Mouse (Mus musculus) hindbrain, embryonic 15.5 days (tissue): ENCODE data around the gene Crip1. TPM values are rescaled to one million over a fixed set of nuclear protein-coding genes. Genes with fewer than 3 reads are reported as not detected.

Experiments
- ATAC-seq: fragments of 200-750 bp; cut with Nextera tagmentation; 2 replicates; pipeline ENCODE4 v1.8.0; 2017; ENCODE audit warnings: low read depth, moderate number of reproducible peaks, moderate TSS enrichment; ENCODE audit not compliant: low FRiP score
- H3K27ac ChIP-seq: fragments of 300-500 bp; sonication (generic); replicated peaks from 2 replicates; pipeline ENCODE4 v1.5.1; 2015; ENCODE audit warnings: mild to moderate bottlenecking, inconsistent platforms
- H3K27me3 ChIP-seq: fragments of 300-500 bp; sonication (generic); 2 replicates; pipeline ENCODE4 v1.6.1; 2015; ENCODE audit warnings: control low read depth, inconsistent platforms
- H3K36me3 ChIP-seq: fragments of 300-500 bp; sonication (generic); 2 replicates; pipeline ENCODE4 v1.6.1; 2015; ENCODE audit warnings: control low read depth, inconsistent platforms
- H3K4me1 ChIP-seq: fragments of 300-500 bp; sonication (generic); replicated peaks from 2 replicates; pipeline ENCODE4 v1.6.1; 2015; ENCODE audit warnings: control low read depth, inconsistent platforms
- H3K4me2 ChIP-seq: fragments of 300-500 bp; sonication (generic); 2 replicates; pipeline ENCODE4 v1.6.1; 2015; ENCODE audit warnings: moderate library complexity, mild to moderate bottlenecking, inconsistent platforms
- H3K4me3 ChIP-seq: fragments of 300-500 bp; sonication (generic); 2 replicates; pipeline ENCODE4 v1.5.1; 2015; ENCODE audit warnings: mild to moderate bottlenecking, inconsistent platforms
- H3K9ac ChIP-seq: fragments of 300-500 bp; sonication (generic); 2 replicates; pipeline ENCODE4 v1.6.1; 2015; ENCODE audit warnings: inconsistent platforms
- H3K9me3 ChIP-seq: fragments of 300-500 bp; sonication (generic); 2 replicates; pipeline ENCODE4 v1.6.1; 2016; ENCODE audit warnings: control low read depth, inconsistent platforms
- WGBS: fragments of 180-500 bp; shearing (Covaris S2); methylation state at CpG from one replicate; pipeline ENCODE4 v1.1.7; 2015; 5-methylcytosine and 5-hydroxymethylcytosine counted together
- polyA plus RNA-seq: library from polyadenylated mRNA; unstranded; fragments of >200 nt; fragmentation: Nextera tagmentation; extraction: Ambion mirVana; gene quantifications from 2 replicates; pipeline ENCODE4 v1.2.1, GENCODE M21; 2015

The Crip1 gene
- polyA plus RNA-seq, 1 experiment from 2014 or later = 29.2 TPM

- no peak for ATAC-seq
- H3K9me3 ChIP-seq = no peaks in the 10 kb centered on the region
- H3K4me1 ChIP-seq = peaks cover 6% of the 10 kb centered on the region
- peaks cover 88% of the 10 kb centered on the region for H3K36me3 ChIP-seq
- H3K4me2 ChIP-seq = no peak overlapping the region
- H3K27me3 ChIP-seq = no peaks in the 10 kb centered on the region
- 82% methylated on average over 5 of the region's 5 CpGs for WGBS
- no peak overlapping the region for H3K9ac ChIP-seq
- no peak overlapping the region for H3K4me3 ChIP-seq
- no peak overlapping the region for H3K27ac ChIP-seq
Observed at GRCm38 (mm10) chr12:113133861-113134403, 12.2 kb upstream of the Crip1 start.

GRCm38 (mm10) chr12:113134502-113134901 is 11.6 kb upstream of the Crip1 start:
- Histone ChIP-seq H3K9ac (no peak overlapping the region), H3K36me3 (peaks cover 82% of the 10 kb centered on the region), H3K9me3 (no peaks in the 10 kb centered on the region), H3K4me1 (peaks cover 12% of the 10 kb centered on the region), H3K27ac (no peak overlapping the region), H3K4me2 (no peak overlapping the region), H3K4me3 (no peak overlapping the region), H3K27me3 (no peaks in the 10 kb centered on the region)
- no peak for ATAC-seq
- 95% methylated on average over 4 of the region's 4 CpGs for WGBS

DNA sequence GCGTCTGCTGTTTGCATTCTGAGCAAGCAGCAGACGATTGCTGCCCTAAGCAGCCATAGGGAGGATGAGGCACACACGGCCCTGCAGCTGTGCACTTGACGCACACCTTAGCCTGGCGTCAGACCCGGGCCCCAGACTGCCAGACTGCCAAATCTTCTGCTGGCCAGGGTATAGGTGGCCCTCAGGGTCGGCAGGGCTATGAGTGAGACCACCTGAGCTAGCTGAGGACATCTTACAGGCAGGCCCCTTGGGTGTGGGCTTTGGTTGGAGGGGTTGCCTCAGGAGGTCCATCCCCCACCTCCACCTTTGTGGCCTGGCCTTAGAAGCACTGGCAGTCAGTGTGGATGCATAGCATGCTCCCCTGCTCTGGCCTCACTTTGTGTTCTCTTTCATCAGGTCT is 10.7 kb upstream of the Crip1 start:
- H3K36me3 ChIP-seq = peaks cover 73% of the 10 kb centered on the region

DNA sequence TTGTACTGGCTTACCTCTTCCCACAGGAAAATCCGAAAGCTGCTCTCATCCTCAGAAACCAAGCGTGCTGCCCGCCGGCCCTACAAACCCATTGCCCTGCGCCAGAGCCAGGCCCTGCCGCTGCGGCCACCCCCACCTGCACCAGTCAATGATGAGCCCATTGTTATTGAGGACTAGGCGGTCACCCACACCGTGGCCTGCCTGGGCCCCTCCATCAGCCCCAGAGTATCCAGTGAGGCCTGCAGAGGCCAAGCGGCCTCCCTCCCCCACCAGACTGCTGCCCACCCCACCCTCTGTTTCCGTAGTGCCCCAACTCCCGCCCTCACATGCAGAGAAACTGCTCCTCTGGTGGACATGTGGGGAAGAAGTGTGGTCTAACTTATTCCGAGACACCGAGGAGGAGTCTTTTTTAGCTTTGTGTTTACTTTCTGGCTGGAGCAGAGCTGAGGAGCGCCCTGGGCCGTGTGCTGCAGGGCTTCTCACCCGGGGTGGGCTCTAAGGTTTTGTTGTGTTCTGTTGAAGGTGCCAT is 9.6 kb upstream of the Crip1 start:
- no peak for ATAC-seq
- Histone ChIP-seq H3K4me3 (no peak overlapping the region), H3K4me1 (peaks cover 26% of the 10 kb centered on the region), H3K27ac (no peak overlapping the region), H3K4me2 (no peak overlapping the region), H3K9ac (no peak overlapping the region), H3K9me3 (no peaks in the 10 kb centered on the region), H3K36me3 (peaks cover 64% of the 10 kb centered on the region), H3K27me3 (no peaks in the 10 kb centered on the region)
- 74% methylated on average over 17 of the region's 17 CpGs for WGBS

More for the DNA sequence above, 10.7 kb upstream of the Crip1 start:
- Histone ChIP-seq H3K9me3 (no peaks in the 10 kb centered on the region), H3K27me3 (no peaks in the 10 kb centered on the region), H3K4me3 (no peak overlapping the region), H3K4me1 (peaks cover 15% of the 10 kb centered on the region), H3K27ac (no peak overlapping the region), H3K9ac (no peak overlapping the region), H3K4me2 (no peak overlapping the region)
- ATAC-seq = no peak
- 95% methylated on average over 7 of the region's 7 CpGs for WGBS

DNA sequence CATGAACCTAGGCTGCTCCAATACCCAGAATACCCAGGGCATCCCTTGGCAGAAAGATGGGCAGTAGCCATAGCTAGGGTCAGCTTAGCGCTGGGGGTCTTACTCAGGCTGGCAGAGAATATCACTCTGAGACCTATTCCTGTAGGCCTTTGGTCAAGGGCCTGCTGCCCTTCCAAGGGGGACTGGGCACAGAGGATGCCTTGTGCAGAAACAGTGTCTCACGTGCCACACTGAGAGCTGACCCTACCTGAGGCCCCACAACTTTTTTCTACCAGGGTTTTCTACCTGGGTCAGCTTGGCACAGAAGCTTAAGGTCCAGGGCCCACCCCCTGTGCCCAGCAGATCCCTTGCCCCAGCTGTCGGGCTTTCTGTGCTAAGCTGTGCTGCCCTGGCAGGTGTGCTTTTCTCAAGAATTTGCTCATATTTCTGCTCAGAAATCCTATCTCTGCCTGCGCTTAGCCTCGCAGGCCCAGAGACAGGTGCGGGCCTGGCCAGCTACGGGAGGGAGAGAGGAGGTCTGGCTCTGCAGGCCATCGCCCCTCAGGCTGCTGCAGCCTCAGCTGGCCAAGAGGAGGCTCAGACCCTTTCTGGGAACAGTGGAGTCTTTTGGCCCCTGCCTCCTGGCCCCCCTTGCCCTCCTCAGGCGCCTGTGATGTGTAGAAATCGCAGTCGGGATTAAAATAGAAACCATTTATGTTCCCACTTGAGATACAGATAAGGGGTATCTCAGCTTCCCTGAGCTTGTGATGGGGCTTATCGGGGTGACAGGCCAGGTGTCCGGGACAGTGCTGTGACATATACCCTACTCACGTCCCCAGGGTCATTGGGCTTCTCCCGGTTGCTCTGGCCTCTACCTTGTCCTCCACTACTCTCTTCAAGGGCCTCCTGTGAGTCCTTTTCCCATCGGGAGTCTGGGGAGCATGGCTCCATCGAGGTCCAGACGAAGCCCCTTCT is 8.6 kb upstream of the Crip1 start:
- H3K4me3 ChIP-seq = no peak overlapping the region
- H3K36me3 ChIP-seq = peaks cover 54% of the 10 kb centered on the region
- peaks cover 36% of the 10 kb centered on the region for H3K4me1 ChIP-seq
- 88% methylated on average over 18 of the region's 18 CpGs for WGBS
- H3K9ac ChIP-seq = no peak overlapping the region
- no peak for ATAC-seq
- no peaks in the 10 kb centered on the region for H3K9me3 ChIP-seq
- no peak overlapping the region for H3K4me2 ChIP-seq
- H3K27ac ChIP-seq = no peak overlapping the region
- H3K27me3 ChIP-seq = no peaks in the 10 kb centered on the region

GRCm38 (mm10) chr12:113138291-113138690 is 7.8 kb upstream of the Crip1 start:
- H3K36me3 ChIP-seq = peaks cover 47% of the 10 kb centered on the region
- no peaks in the 10 kb centered on the region for H3K27me3 ChIP-seq
- H3K4me3 ChIP-seq = no peak overlapping the region
- no peak for ATAC-seq
- 77% methylated on average over 6 of the region's 6 CpGs for WGBS
- no peak overlapping the region; the same call in 1 of the 2 replicates for H3K27ac ChIP-seq
- no peaks in the 10 kb centered on the region for H3K9me3 ChIP-seq
- H3K4me2 ChIP-seq = no peak overlapping the region
- peaks cover 44% of the 10 kb centered on the region for H3K4me1 ChIP-seq
- H3K9ac ChIP-seq = no peak overlapping the region

GRCm38 (mm10) chr12:113138901-113139864 is 6.9 kb upstream of the Crip1 start:
- H3K36me3 ChIP-seq = peaks cover 42% of the 10 kb centered on the region
- WGBS = 30% methylated on average over 11 of the region's 11 CpGs
- no peaks in the 10 kb centered on the region for H3K27me3 ChIP-seq
- H3K4me2 ChIP-seq = peak overlapping the region; percentile 58
- peak overlapping the region; percentile 73 for H3K4me3 ChIP-seq
- peak overlapping the region; percentile 81; the same call in 1 of the 2 replicates for H3K9ac ChIP-seq
- peak; percentile 0; the same call in 1 of the 2 replicates for ATAC-seq
- H3K27ac ChIP-seq = peak overlapping the region; percentile 77
- H3K9me3 ChIP-seq = no peaks in the 10 kb centered on the region
- peaks cover 48% of the 10 kb centered on the region for H3K4me1 ChIP-seq

GRCm38 (mm10) chr12:113139908-113140615 is 6.1 kb upstream of the Crip1 start, which contains the start of gene Crip2:
Gene Crip2, plus strand, starts transcription at chr12:113140236.
- peaks cover 42% of the 10 kb centered on the region for H3K36me3 ChIP-seq
- H3K4me2 ChIP-seq = peak within 1 kb of the TSS; percentile 58
- peaks cover 48% of the 10 kb centered on the region for H3K4me1 ChIP-seq
- peak within 1 kb of the TSS; percentile 81 for H3K9ac ChIP-seq
- H3K9me3 ChIP-seq = no peaks in the 10 kb centered on the region
- ATAC-seq = peak; percentile 88
- WGBS = under 1% methylated on average over 68 of the region's 68 CpGs
- peak within 1 kb of the TSS; percentile 73 for H3K4me3 ChIP-seq
- H3K27me3 ChIP-seq = no peaks in the 10 kb centered on the region
- peak within 1 kb of the TSS; percentile 77 for H3K27ac ChIP-seq

DNA sequence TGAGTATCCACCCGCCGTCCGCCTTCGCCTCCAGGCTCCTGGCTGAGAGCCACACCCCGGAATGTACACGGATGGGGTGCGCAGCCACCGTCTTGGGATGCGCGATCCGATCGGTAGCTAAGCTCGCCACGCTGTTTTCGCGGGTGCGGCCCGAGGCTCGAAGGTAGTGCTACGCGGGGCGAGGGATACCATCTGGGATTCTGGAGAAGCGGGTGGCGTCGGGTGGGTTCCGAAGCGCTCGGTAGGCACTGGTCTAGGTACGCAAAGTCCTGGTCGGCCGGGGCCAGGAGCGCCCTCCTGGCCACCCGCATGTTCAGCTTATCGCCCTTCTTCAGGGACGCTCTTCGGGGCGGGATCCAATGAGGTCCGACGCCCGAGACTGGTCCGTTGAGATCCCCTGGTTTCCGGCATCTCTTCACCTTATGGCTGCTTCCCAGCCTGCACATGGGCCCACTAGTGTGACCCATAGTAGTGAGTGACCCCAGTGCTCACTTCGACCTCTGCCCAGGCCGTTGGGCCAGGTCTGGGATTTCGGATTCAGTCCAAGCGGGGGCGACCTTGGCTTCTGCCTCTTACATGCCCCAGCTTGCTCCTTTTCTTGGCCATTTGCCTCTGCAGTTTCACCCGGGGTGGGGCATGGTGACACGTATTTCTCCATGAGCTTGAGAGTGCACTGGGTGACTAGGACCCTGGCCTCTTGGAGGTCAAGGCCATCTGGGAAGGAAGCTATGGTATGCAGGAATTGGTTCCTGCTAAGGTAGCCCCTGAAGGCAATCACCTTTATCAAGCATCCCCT is 5.3 kb upstream of the Crip1 start:
- Histone ChIP-seq H3K27me3 (no peaks in the 10 kb centered on the region), H3K9me3 (no peaks in the 10 kb centered on the region), H3K36me3 (peaks cover 36% of the 10 kb centered on the region), H3K9ac (peak overlapping the region; percentile 81), H3K4me3 (peak overlapping the region; percentile 73), H3K4me2 (peak overlapping the region; percentile 58), H3K27ac (peak overlapping the region; percentile 77), H3K4me1 (peaks cover 48% of the 10 kb centered on the region)
- ATAC-seq = no peak; the same call in none of the 2 replicates
- WGBS = 2% methylated on average over 49 of the region's 49 CpGs

DNA sequence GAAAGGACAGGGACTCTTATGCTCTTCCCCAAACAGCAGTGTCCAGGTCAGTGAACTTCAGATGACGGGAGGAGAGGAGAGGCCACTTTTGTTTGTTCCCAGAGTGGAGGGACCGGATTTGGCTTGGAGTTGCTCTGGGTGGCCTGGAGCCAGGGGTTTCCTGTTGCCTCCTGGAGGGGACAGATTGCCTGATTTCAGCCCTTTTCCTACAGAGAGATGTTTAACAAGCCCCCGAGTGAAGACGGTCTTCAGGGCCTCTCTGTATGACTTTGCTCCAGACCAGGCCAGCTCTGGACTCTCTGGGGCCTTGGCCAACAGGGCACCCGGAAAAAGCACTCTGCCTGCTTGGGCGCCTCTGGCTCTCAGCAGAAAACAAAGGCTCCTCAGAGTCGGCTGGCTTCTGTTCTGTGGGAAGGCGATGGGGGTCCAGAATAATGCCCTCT is 4.6 kb upstream of the Crip1 start:
- Histone ChIP-seq H3K4me3 (peak overlapping the region; percentile 73), H3K36me3 (peaks cover 29% of the 10 kb centered on the region), H3K9ac (peak overlapping the region; percentile 81), H3K4me2 (peak overlapping the region; percentile 58), H3K27me3 (no peaks in the 10 kb centered on the region), H3K9me3 (no peaks in the 10 kb centered on the region), H3K4me1 (peaks cover 53% of the 10 kb centered on the region), H3K27ac (peak overlapping the region; percentile 77)
- WGBS = 24% methylated on average over 8 of the region's 8 CpGs
- no peak for ATAC-seq
